8 mouse cellular contexts compared by ENCODE assay signal in genomic region chrX:167208506-167208820, GRCm38 (mm10). TPM values are rescaled to one million over a fixed set of nuclear protein-coding genes. Genes with fewer than 3 reads are reported as not detected.
DNase-seq lines count a peak whose midpoint lies in the region; ATAC-seq and TF ChIP-seq lines count a peak whose summit lies in the region.

No protein-coding gene starts in this region.

- no peak for DNase-seq in spleen, adult 2 months (ENCODE audit: low read depth in 1 of 2, low spot score in 2 of 2)
- DNase-seq in spleen, postnatal 14 days (ENCODE audit: low spot score in 2 of 2): no peak
- DNase-seq in cerebellum, postnatal 25 days: peak; percentile 45 to 56
- peak; percentile 42 to 60 for DNase-seq in kidney, postnatal 4 days
- DNase-seq in thymus, adult 18-20 months: peak; percentile 34 to 45

- ATAC-seq in heart, embryonic 12.5 days (ENCODE audit: insufficient number of reproducible peaks, low FRiP score): no peak
- ATAC-seq in megakaryocyte, adult 5-6 weeks (ENCODE audit: poor library complexity, severe bottlenecking): peak; percentile 2
- ATAC-seq in activated CD4-positive, CD25-positive, alpha-beta regulatory T cell, adult 4 months: no peak

- peak overlapping the region; percentile 68 for H3K4me3 ChIP-seq in spleen, adult 2 months (ENCODE audit: extremely low read depth, insufficient read depth, insufficient read length)
- peak overlapping the region; percentile 77 for H3K4me3 ChIP-seq in heart, embryonic 12.5 days

- peak overlapping the region; percentile 16 for H3K4me2 ChIP-seq in heart, embryonic 12.5 days

- WGBS in spleen, adult 2 months: 28% methylated on average over 16 of the region's 16 CpGs
- 18% methylated on average over 16 of the region's 16 CpGs for WGBS in heart, embryonic 12.5 days

- H3K27me3 ChIP-seq in spleen, adult 2 months (ENCODE audit: control insufficient read depth, insufficient read depth, low read length): no peaks in the 10 kb centered on the region
- H3K27me3 ChIP-seq in heart, embryonic 12.5 days (replicated peaks): no peaks in the 10 kb centered on the region

- peaks cover 12% of the 10 kb centered on the region for H3K36me3 ChIP-seq in spleen, adult 2 months (ENCODE audit: control insufficient read depth, insufficient read depth, low read length)
- peaks cover 6% of the 10 kb centered on the region; the same call in 1 of the 2 replicates for H3K36me3 ChIP-seq in heart, embryonic 12.5 days

- peaks cover 11% of the 10 kb centered on the region for H3K4me1 ChIP-seq in spleen, adult 2 months (ENCODE audit: control insufficient read depth, insufficient read depth, insufficient read length)
- peaks cover 19% of the 10 kb centered on the region for H3K4me1 ChIP-seq in heart, embryonic 12.5 days (replicated peaks)

- no peaks in the 10 kb centered on the region for H3K9me3 ChIP-seq in heart, embryonic 12.5 days (replicated peaks)

- no peak for TF ChIP-seq CTCF in spleen, adult 2 months (IDR thresholded peaks at IDR 0.05; ENCODE audit: extremely low read depth, insufficient read depth, insufficient read length, insufficient replicate concordance)

- peak overlapping the region; percentile 98 for H3K27ac ChIP-seq in spleen, adult 2 months (ENCODE audit: insufficient read depth, low read length)
- H3K27ac ChIP-seq in heart, embryonic 12.5 days (ENCODE audit: poor library complexity, severe bottlenecking): peak overlapping the region; percentile 95

- TF ChIP-seq POLR2A in spleen, adult 2 months (IDR thresholded peaks at IDR 0.05; ENCODE audit: low read depth, low read length): no peak

- H3K9ac ChIP-seq in heart, embryonic 12.5 days: peak overlapping the region; percentile 93

RNA-seq across cellular contexts. Expression of gene Tmsb4x, which starts 0.7 kb away (rescaled TPM):
- 327 and 363 TPM in 2 replicates for polyA plus RNA-seq in spleen, adult 2 months (2012; rRNA removed)
- polyA plus RNA-seq in heart, embryonic 12.5 days (2016; fragmentation: Nextera tagmentation; extraction: Ambion mirVana): 3,404 and 3,505 TPM in 2 replicates
- 11,237 and 11,623 TPM in 2 replicates for total RNA-seq in megakaryocyte, adult 5-6 weeks (2015)
- total RNA-seq in megakaryocyte, adult 5-6 weeks (2017): 5,986 and 6,405 TPM in 2 replicates
- over 10,000 TPM; 15,449 to 15,725 TPM for polyA plus RNA-seq in activated CD4-positive, CD25-positive, alpha-beta regulatory T cell, adult 4 months (2017; shearing (Covaris generic))

RNA-seq across cellular contexts. Expression of gene Tlr8, which starts 55.7 kb away (rescaled TPM):
- polyA plus RNA-seq in spleen, adult 2 months (2012; rRNA removed): 1.0 and 1.1 TPM in 2 replicates
- 0.12 and 0.27 TPM in 2 replicates for polyA plus RNA-seq in heart, embryonic 12.5 days (2016; fragmentation: Nextera tagmentation; extraction: Ambion mirVana)
- total RNA-seq in megakaryocyte, adult 5-6 weeks (2015): 120 and 131 TPM in 2 replicates
- total RNA-seq in megakaryocyte, adult 5-6 weeks (2017): 102 and 107 TPM in 2 replicates
- polyA plus RNA-seq in activated CD4-positive, CD25-positive, alpha-beta regulatory T cell, adult 4 months (2017; shearing (Covaris generic)): not detected

Comparison
In these comparisons a context has a peak if more than half of its experiments do, and no peak if none do; other contexts are left out.
1. DNase-seq: peak in cerebellum, postnatal 25 days (2 of 2), kidney, postnatal 4 days (2 of 2) and thymus, adult 18-20 months (2 of 2); none in spleen, adult 2 months (0 of 2) and spleen, postnatal 14 days (0 of 2).